ENCODE assay signal across 1 mouse cellular context in the genomic region with DNA sequence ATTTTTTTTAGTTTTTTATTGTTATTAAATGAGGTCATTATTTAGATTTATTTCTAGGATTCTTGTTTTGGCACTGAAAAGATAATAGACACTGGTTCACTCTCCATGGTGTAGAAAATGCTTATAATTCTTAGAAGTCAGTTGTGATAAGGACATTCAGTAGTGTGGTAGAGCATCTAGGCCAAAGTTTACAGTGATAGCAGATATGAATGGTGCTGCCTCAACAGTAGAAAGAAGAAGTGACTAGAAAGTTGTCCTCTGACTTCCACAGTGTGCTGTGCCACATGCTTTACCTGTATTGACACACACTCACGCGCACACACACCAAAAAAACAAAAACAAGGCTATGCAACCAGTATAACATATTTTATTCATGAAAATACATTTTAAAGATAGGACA.
TF ChIP-seq lines count a peak whose summit lies in the region.

No protein-coding gene starts in this region.

TF ChIP-seq in MEL, 35 proteins besides CTCF, POLR2A, EP300 and RAD21:
- TF ChIP-seq ZKSCAN1 (IDR thresholded peaks at IDR 0.05; ENCODE audit: low read depth, low read length) (no peak), ZNF384 (IDR thresholded peaks at IDR 0.05; ENCODE audit: low read depth, low read length) (peak; percentile 15; the same call in 1 of the 2 replicates), MXI1 (IDR thresholded peaks at IDR 0.05; ENCODE audit: low read depth, low read length) (peak; percentile 77), TAL1 (IDR thresholded peaks at IDR 0.05; ENCODE audit: low read length) (no peak), GATA1 (IDR thresholded peaks at IDR 0.05; ENCODE audit: low read depth, low read length) (peak; percentile 90), MAFK (IDR thresholded peaks at IDR 0.05; ENCODE audit: borderline replicate concordance, low read depth, low read length) (peak; percentile 48; the same call in 1 of the 2 replicates), GABPA (IDR thresholded peaks at IDR 0.05; ENCODE audit: low read depth, low read length) (no peak), CHD2 (IDR thresholded peaks at IDR 0.05; ENCODE audit: low read length) (no peak), SMC3 (IDR thresholded peaks at IDR 0.05; ENCODE audit: low read depth, low read length) (no peak), RCOR1 (IDR thresholded peaks at IDR 0.05; ENCODE audit: low read depth, low read length) (peak; percentile 92), KAT2A (conservative IDR thresholded peaks at IDR 0.05; ENCODE audit: low read depth, low read length) (no peak), MYC (IDR thresholded peaks at IDR 0.05; ENCODE audit: low read depth, low read length) (peak; percentile 81), ETS1 (IDR thresholded peaks at IDR 0.05; ENCODE audit: low read depth, low read length) (peak; percentile 61; the same call in 1 of the 2 replicates), MAX (IDR thresholded peaks at IDR 0.05; ENCODE audit: low read length) (peak; percentile 59), SIN3A (IDR thresholded peaks at IDR 0.05; ENCODE audit: low read length) (peak; percentile 65)
